Mouse (Mus musculus) adrenal gland (tissue): ENCODE data around the gene Elavl3.

ENCODE experiments used
- intact Hi-C: fragments of 180-260 bp; cut with DNase I; formaldehyde crosslinking; loops from one replicate; pipeline ENCODE4 v1.15.1; 2025

Gene Elavl3

DNA sequence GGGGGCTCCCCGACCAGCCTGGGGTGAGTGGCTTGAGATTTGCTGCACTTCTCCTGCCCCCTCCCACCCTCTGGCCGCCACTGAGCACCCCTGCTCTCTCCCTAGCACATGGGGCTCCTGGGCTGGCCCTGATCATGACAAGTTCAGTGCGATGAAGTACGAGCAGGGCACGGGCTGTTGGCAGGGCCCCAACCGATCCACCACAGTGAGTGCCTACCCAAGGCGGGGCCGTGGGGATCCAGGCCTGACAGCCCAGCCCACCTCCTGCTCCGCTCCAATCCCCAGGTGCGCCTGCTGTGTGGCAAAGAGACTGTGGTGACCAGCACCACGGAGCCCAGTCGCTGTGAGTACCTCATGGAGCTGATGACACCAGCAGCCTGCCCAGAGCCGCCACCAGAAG, 39.1 kb downstream of the Elavl3 start:
- intact Hi-C loops, result no loop called here

DNA sequence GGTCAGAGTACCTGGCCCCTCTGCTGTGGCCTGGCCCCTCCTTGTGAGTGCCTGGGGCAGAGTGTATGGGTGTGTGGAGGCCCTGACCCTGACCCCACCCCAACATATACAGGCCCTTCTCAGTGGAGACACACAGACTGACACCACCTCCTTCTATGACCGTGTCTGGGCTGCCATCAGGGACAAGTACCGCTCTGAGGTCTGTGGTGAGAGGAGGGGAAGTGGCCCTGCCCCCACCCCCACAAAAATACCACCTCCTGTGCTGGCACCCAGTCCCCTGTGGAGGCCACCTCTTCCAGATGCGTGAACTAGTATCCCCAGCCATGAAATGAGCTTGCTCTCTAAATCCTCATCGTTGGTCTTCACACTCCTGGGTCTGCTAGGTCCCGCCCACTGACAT, 40.8 kb downstream of the Elavl3 start:
- intact Hi-C loops, result no loop called here

GRCm38 (mm10) chr9:22004546-22004945, 47.3 kb downstream of the Elavl3 start:
- intact Hi-C loops, result no loop called here

GRCm38 (mm10) chr9:22003163-22003554, 48.7 kb downstream of the Elavl3 start:
- intact Hi-C loops, result no loop called here

DNA sequence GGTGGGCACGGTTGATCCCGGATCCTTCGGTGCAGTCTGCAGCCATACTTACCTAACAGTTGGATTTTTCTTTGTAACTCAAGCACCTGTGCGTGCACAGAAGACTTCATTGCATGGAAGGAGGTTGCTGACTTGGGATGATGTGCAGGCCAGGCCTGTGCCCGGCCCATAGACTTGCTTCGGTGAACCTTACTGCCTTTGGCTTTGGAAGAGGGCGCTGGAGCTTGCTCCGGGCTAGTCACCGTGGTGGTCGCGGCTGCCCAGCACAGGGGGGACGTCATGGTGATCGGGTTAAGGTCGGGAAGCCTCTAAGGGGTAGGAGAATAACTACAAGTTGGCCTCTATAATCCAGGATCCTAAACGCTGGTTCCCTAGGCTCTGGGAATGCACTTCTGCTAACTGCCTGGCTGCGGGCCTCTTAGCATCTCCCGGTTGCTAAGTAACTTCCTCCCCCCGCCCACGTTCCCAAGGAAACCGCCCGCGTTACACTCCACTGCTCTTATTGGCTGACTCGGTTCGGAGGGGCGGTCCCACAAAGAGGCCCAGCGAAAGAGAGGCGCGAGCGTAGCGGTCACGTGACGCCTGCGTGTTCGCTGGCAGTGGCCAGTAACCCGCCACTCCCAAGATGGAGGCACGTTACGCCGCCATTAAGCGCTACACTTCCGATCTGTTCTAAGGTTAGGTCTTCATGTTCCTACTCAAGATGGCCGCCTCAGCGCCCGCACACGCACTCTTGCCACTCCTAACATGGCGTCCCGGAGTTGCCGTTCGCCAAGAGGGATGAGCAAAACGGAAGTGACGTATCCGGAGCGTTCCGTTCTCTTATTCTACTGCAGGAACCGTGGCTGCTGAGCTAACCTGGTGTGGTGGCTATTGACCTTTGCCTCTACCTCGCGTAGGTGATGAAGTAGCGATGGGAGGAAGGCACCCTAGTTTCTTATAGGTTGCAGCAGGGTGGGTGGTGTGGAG, 49.3 kb downstream of the Elavl3 start, which contains the start of the genes Ccdc151 and Prkcsh:
Gene Ccdc151, minus strand, starts transcription at position 441 of the 969 bp plus-strand sequence.
Gene Prkcsh, plus strand, starts transcription at position 613 of the 969 bp plus-strand sequence.
- intact Hi-C loops, result no loop called here

- intact Hi-C loops, result no loop called here
Measured at GRCm38 (mm10) chr9:22001633-22002032, 50.2 kb downstream of the Elavl3 start.

DNA sequence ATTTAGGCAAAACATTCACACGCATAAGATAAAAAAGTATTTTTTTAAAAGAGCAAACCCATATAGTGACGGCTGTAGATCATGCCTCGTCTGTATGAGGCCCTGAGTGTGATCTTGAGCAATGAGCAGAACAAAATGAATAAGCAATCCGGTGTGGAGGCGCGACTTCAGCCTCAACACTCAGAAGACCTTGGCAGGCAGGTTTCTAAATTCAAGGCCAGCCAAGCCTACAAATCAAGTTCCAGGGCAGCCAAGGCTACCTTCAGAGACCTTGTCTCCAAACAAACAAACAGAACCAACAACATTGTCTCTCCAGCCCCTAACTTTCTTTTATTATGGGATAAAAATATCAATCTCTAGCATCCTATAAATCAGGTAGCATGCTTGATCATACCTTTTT, 51.5 kb downstream of the Elavl3 start:
- intact Hi-C loops, result no loop called here

- intact Hi-C loops, result no loop called here
Measured at GRCm38 (mm10) chr9:21996178-21996867, 55.5 kb downstream of the Elavl3 start.

- intact Hi-C loops, result no loop called here
Measured at GRCm38 (mm10) chr9:21992227-21992626, 59.6 kb downstream of the Elavl3 start.

DNA sequence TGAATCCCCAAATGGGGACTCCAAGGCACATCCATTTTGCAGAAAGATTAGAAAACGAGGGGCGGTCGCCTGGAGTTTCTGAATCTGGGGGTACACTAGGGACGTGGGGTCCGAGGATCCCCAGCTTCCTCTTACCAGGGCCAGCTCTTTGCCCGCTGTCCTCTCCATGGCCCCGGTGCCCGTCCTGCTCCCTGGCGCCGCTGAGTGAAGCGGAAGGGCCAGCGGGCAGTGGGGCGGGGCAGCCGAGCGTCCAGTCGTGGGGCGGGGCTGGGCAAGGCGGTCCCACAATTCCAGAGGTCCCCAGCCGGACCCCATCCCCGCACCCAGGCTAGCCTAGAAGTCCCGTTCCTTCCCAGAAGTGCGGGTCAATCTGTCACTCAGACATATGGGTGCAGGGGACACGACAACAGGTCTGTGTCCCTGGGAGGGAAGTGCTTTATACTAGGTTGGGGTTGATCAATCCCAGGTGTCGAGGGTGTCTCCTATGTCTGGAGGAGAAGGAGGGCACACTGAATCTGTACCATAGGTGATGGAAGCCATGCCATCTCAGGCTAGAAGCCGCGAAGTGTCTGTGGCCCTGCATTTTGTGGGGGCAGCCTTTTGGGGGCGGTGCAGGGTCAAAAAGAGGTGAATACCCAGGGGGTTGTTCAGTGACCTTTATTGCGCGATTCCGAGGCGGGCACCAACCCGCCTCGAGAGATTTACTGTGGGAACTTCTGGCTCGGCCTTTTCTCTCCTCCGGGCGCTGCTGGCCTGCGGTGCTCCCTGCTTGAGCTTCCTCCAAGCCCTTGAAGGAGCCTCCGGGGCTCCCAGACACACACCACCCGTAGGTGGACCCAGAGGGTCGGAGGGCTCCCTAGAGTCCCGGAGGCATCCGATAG, 62.4 kb downstream of the Elavl3 start, which contains the start of gene Rgl3:
Gene Rgl3, minus strand, starts transcription at position 217 of the 881 bp plus-strand sequence.
- intact Hi-C loops, result no loop called here

DNA sequence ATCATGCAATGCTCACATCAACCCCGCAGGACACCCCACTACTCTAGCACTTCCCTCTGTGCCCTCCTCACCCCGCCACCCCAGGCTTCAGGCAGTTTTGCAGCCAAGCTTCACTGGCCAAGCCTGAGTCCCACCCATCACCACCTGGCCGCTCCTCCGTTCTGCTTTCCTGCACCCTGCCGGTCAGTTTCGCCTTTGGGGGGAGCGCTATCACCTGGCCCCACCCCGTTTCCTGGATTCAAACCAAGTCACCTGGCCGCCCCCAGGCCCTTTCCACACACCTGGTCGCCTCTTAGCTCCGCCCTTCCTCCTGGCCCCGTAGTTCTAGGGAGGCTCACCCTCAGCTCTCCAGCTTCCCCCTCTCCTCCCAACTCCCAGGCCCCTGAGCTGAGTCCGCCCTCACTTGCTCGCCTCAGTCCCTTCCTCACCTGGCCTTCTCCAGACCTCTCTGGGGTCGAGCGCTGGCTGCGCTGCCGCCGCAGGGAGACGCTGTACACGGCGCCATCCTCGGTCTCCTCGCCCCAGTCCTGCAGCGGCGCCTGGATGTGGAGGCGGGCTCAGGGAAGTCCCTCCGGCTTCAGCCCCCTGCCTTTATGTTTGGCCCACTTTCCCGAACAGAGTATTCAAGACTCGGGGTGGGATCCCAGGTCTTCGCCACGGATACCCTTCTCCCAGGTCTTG, 63.3 kb downstream of the Elavl3 start:
- intact Hi-C loops, result no loop called here

DNA sequence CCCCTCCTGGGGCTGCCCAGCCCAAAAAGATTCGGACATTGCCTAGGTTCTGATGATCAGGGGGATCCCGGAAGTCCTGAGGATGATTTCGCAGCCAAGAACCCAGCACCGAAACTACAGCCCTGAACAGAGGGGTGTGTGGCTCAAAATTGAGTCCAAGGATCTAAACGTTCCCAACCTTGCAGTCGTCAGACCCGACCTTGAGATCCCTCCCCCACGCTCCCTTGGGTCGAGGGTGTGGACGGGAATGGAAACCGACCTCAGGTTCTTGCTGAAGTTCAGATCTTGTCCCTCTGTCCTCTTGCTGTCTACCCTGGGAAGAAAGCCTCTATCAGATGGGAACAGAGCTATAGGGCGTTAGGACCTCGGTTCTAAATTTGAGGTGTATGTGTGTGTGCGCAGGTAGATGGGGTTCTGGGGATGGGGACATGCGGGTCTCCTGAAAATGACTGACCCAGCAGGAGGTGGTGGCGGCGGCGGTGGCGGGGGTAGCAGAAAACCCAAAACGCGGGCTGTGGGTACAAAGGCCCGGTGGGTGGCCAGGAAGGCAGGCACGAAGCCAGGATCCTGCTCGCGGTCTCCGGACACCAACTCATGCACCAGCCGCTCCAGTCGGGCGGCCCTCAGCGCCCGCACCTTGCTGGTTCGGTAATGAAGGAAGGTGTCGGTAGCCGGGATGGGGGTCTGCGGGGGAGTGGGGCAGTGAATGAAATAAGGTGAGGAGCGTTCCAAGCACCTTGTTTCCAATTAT, 64.1 kb downstream of the Elavl3 start:
- intact Hi-C loops, result no loop called here

GRCm38 (mm10) chr9:21983911-21984310, 67.9 kb downstream of the Elavl3 start:
- intact Hi-C loops, result no loop called here

DNA sequence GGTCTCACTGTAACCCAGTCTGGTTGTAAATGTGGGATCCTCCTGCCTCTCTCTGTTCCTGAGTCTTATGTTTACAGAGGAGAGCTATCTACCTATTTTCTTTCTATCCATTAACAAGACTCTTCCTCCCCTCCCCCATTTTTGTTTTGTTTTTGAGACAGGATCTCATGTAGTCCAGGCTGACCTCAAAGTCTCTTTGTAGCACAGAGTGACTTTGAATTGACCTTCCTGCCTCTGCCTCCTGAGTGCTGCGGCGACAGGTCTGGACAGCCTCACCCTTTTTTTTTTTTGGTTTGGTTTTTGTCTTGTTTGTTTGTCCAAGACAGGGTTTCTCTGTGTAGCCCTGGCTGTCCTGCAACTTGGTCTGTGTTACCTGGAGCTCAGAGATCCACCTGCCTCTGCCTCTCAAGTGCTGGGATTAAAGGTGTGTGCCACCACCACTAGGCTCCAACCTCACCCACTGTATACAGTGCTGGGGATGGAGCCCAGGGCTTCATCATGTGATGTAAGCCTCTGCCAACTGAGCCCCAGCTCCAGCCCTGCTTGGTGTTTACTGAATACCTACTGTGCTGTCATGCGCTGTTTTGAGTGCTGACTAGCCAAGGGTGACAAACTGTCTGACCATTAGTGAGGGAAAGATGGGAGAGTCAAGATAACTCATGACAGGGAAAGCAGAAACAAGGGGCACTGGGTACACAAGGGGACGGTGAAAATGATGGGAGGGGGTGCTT, 73.3 kb downstream of the Elavl3 start:
- intact Hi-C loops, result loop anchor here (2.0 to 10.0 kb wide), 2 partner anchors 76 to 166 kb away; no protein-coding TSS in a partner anchor

DNA sequence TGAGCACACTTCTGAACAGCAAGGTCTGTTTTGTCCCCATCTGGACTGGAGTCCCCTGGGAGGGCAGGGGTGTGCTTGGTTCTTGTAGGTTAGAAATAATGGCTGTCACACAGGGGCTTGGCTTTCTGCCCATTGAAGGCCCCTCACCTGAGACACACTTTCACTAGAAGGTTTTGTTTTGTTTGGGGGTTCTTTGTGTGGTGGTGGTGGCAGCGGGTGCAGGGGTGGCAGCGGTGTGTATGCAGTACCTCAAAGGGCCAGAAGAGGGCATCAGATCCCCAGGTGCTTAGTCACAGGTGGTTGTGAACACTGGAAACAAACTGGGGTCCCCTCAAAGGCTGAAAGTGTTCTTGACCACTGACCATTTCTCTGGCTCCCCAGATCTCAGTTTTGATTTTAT, 73.9 kb downstream of the Elavl3 start:
- intact Hi-C loops, result loop anchor here (2.0 to 10.0 kb wide), 2 partner anchors 77 to 167 kb away; no protein-coding TSS in a partner anchor

DNA sequence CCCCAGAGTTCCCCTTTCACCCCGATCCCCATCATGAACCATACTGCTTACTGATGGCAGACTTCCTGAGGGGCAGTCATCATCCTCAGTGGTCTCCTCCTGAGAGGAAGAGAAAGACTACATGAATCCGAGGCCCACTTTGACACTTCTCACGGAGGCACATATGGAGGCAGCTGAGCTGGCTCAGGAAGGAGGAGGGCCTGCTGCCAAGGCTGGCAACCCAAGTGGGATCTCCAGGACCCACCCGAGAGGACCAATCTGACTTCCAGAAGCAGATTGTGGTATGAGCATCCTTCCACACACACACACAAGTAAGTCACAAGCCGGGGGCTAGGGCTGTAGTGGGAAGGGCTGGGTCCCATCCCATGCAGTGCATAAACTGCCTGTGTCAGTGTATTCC, 74.5 kb downstream of the Elavl3 start:
- intact Hi-C loops, result loop anchor here (10.0 kb wide), 1 partner anchor 167 kb away; no protein-coding TSS in a partner anchor

GRCm38 (mm10) chr9:21976626-21977175, 75.1 kb downstream of the Elavl3 start:
- intact Hi-C loops, result loop anchor here (10.0 kb wide), 1 partner anchor 168 kb away; no protein-coding TSS in a partner anchor

DNA sequence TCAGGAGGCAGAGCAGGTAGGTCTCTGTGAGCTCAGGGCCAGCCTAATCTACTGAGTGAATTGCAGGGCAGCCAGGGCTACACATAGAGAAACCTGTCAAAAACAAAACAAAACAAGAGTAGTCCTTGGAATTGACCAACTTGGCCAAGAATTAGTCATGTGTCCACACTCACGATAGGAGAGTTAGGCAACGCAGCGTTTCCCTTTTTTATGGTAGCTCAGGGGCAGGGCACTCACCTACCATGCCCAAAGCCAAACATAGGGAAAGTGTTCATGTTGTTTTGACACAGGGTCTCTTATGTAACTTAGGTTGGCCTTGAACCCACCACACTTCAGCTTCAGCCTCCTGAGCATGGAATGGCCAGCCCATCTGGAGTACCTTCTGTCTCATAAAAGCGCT, 82.5 kb downstream of the Elavl3 start:
- intact Hi-C loops, result no loop called here

- intact Hi-C loops, result no loop called here
Measured at GRCm38 (mm10) chr9:21968883-21969282, 82.9 kb downstream of the Elavl3 start.
